ENCODE assay signal across 22 mouse cellular contexts in the genomic region with DNA sequence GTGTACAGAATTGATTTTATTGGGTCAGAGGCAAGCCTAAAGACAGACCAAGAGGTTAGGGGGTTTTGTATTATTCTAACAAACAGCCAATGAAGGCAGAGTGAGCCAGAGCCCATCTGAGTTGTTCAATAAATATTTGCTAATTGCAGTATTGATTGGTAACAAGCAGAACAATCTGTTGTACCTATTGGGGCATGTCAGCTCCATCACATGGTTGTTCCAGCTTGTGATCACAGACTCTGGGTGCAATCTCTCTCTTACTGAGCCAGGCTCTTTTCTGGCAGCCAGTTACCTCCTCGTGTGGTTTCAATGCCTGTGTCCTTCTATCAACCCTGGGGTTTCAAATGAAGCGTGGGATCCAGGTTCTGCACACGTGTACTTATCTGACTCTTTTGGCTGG.
DNase-seq lines count a peak whose midpoint lies in the region; ATAC-seq and TF ChIP-seq lines count a peak whose summit lies in the region.
"Had no signal": no experiment of that assay in that cellular context is flagged by ENCODE, and none has a peak within 500 bp of the region (broad histone marks: within the 10 kb centered on the region; RNA-seq: fewer than 3 reads in every experiment).

No protein-coding gene starts in this region.

- H3K27ac ChIP-seq in liver, adult 2 months (replicated peaks; ENCODE audit: insufficient read depth, low read depth, low read length) = no peak overlapping the region
- no peak overlapping the region for H3K27ac ChIP-seq in liver, embryonic 11.5 days (ENCODE audit: low read depth, low read length)
- H3K27ac ChIP-seq in liver, embryonic 15.5 days (replicated peaks) = no peak overlapping the region
- no peak overlapping the region for H3K27ac ChIP-seq in liver, postnatal 0 days (ENCODE audit: low read depth)
- H3K27ac ChIP-seq in stomach, postnatal 0 days (replicated peaks) = no peak overlapping the region
- H3K27ac ChIP-seq: embryonic facial prominence, embryonic 13.5 days; embryonic facial prominence, embryonic 15.5 days; forebrain, embryonic 10.5 days; forebrain, embryonic 12.5 days had no signal

- peaks cover 5% of the 10 kb centered on the region; the same call in 1 of the 2 replicates for H3K4me1 ChIP-seq in liver, adult 2 months (ENCODE audit: control insufficient read depth, insufficient read depth, low read length)
- H3K4me1 ChIP-seq in liver, embryonic 11.5 days (replicated peaks; ENCODE audit: control insufficient read depth, insufficient read depth, low read length) = 0 out of 2 replicates have a peak, but pooled peaks cover 3% of the 10 kb centered on the region
- H3K4me1 ChIP-seq in liver, embryonic 15.5 days (replicated peaks) = peaks cover 6% of the 10 kb centered on the region; the same call in 1 of the 2 replicates
- H3K4me1 ChIP-seq in liver, postnatal 0 days (ENCODE audit: insufficient read depth) = peaks cover 5% of the 10 kb centered on the region; the same call in 1 of the 2 replicates
- H3K4me1 ChIP-seq in stomach, postnatal 0 days (replicated peaks; ENCODE audit: control insufficient read depth, insufficient read depth) = peaks cover 5% of the 10 kb centered on the region; the same call in 1 of the 2 replicates

- no peak for TF ChIP-seq CTCF in liver, adult 2 months (IDR thresholded peaks at IDR 0.05; ENCODE audit: low read depth, low read length)
- no peak for TF ChIP-seq CTCF in liver, postnatal 0 days (IDR thresholded peaks at IDR 0.05; ENCODE audit: low read depth)
- no peak for TF ChIP-seq CTCF in stomach, postnatal 0 days (IDR thresholded peaks at IDR 0.05; ENCODE audit: low read depth)

- no peak overlapping the region for H3K4me3 ChIP-seq in liver, adult 2 months (ENCODE audit: insufficient read depth, low read depth, low read length)
- no peak overlapping the region for H3K4me3 ChIP-seq in liver, embryonic 11.5 days (ENCODE audit: low read depth, low read length)
- no peak overlapping the region for H3K4me3 ChIP-seq in liver, embryonic 15.5 days (replicated peaks)
- H3K4me3 ChIP-seq in liver, postnatal 0 days (ENCODE audit: low read depth, low read length) = no peak overlapping the region
- no peak overlapping the region for H3K4me3 ChIP-seq in stomach, postnatal 0 days (ENCODE audit: low read depth, low read length)
- H3K4me3 ChIP-seq: embryonic facial prominence, embryonic 13.5 days; embryonic facial prominence, embryonic 15.5 days; erythroblast, embryonic 14.5 days; forebrain, embryonic 10.5 days; forebrain, embryonic 12.5 days had no signal

- no peak overlapping the region for H3K4me2 ChIP-seq in liver, embryonic 11.5 days
- H3K4me2 ChIP-seq in liver, embryonic 15.5 days = no peak overlapping the region
- no peak overlapping the region for H3K4me2 ChIP-seq in liver, postnatal 0 days (ENCODE audit: low read depth, low read length)
- H3K4me2 ChIP-seq in stomach, postnatal 0 days (replicated peaks; ENCODE audit: low read depth) = no peak overlapping the region
- H3K4me2 ChIP-seq: embryonic facial prominence, embryonic 13.5 days; embryonic facial prominence, embryonic 15.5 days; forebrain, embryonic 12.5 days had no signal

- H3K9ac ChIP-seq in liver, adult 2 months (ENCODE audit: low read depth, low read length) = no peak overlapping the region
- H3K9ac ChIP-seq in liver, embryonic 11.5 days (ENCODE audit: low read depth, low read length) = no peak overlapping the region
- H3K9ac ChIP-seq in liver, embryonic 15.5 days = no peak overlapping the region
- no peak overlapping the region for H3K9ac ChIP-seq in liver, postnatal 0 days (replicated peaks)
- H3K9ac ChIP-seq in stomach, postnatal 0 days (ENCODE audit: low read length) = no peak overlapping the region
- H3K9ac ChIP-seq: embryonic facial prominence, embryonic 13.5 days; embryonic facial prominence, embryonic 15.5 days; forebrain, embryonic 12.5 days had no signal

- no peak for ATAC-seq in liver, embryonic 11.5 days (replicated peaks; ENCODE audit: low FRiP score)
- peak; percentile 56; the same call in 1 of the 2 replicates for ATAC-seq in liver, embryonic 15.5 days (ENCODE audit: insufficient read depth)
- ATAC-seq in liver, postnatal 0 days = peak; percentile 89
- no peak for ATAC-seq in stomach, postnatal 0 days (ENCODE audit: low FRiP score, low TSS enrichment)
- ATAC-seq: forebrain, embryonic 14.5 days had no signal

- WGBS in liver, adult 2 months = 13% methylated on average over 3 of the region's 3 CpGs
- WGBS in liver, embryonic 11.5 days = 31% methylated on average over 3 of the region's 3 CpGs
- WGBS in liver, embryonic 15.5 days (ENCODE audit: insufficient replicate concordance) = 22% methylated on average over 3 of the region's 3 CpGs
- 31% methylated on average over 3 of the region's 3 CpGs for WGBS in liver, postnatal 0 days (ENCODE audit: insufficient replicate concordance)
- whole genome bisulfite sequencing in stomach, postnatal 0 days = 78% methylated on average over 3 of the region's 3 CpGs

- H3K36me3 ChIP-seq in liver, adult 2 months (ENCODE audit: control insufficient read depth, insufficient read depth, low read length) = no peaks in the 10 kb centered on the region
- H3K36me3 ChIP-seq in liver, embryonic 11.5 days (ENCODE audit: control insufficient read depth, insufficient read depth, low read length) = no peaks in the 10 kb centered on the region
- no peaks in the 10 kb centered on the region for H3K36me3 ChIP-seq in liver, embryonic 15.5 days (replicated peaks)
- no peaks in the 10 kb centered on the region for H3K36me3 ChIP-seq in liver, postnatal 0 days (replicated peaks; ENCODE audit: insufficient read depth, low read length)
- no peaks in the 10 kb centered on the region for H3K36me3 ChIP-seq in stomach, postnatal 0 days (ENCODE audit: control insufficient read depth, insufficient read depth, low read length)
- H3K36me3 ChIP-seq: embryonic facial prominence, embryonic 13.5 days; embryonic facial prominence, embryonic 15.5 days; forebrain, embryonic 12.5 days had no signal

- no peak for TF ChIP-seq POLR2A in liver, adult 2 months (IDR thresholded peaks at IDR 0.05; ENCODE audit: extremely low read depth, insufficient read depth, low read length)

- H3K79me2 ChIP-seq in liver, adult 2 months (ENCODE audit: control insufficient read depth, insufficient read depth, low read length) = no peaks in the 10 kb centered on the region

- no peaks in the 10 kb centered on the region for H3K9me3 ChIP-seq in liver, embryonic 11.5 days (ENCODE audit: control insufficient read depth, low read length)
- no peaks in the 10 kb centered on the region for H3K9me3 ChIP-seq in liver, embryonic 15.5 days (replicated peaks)
- no peaks in the 10 kb centered on the region for H3K9me3 ChIP-seq in liver, postnatal 0 days (ENCODE audit: low read length)
- H3K9me3 ChIP-seq in stomach, postnatal 0 days (ENCODE audit: control insufficient read depth, low read length) = no peaks in the 10 kb centered on the region
- H3K9me3 ChIP-seq: embryonic facial prominence, embryonic 13.5 days; embryonic facial prominence, embryonic 15.5 days; forebrain, embryonic 10.5 days; forebrain, embryonic 12.5 days had no signal

- H3K27me3 ChIP-seq in liver, adult 2 months (ENCODE audit: control insufficient read depth, insufficient read depth, low read length) = peaks cover 19% of the 10 kb centered on the region; the same call in 1 of the 2 replicates
- H3K27me3 ChIP-seq in liver, embryonic 11.5 days (replicated peaks; ENCODE audit: control insufficient read depth, insufficient read depth, low read length) = no peaks in the 10 kb centered on the region
- H3K27me3 ChIP-seq in liver, embryonic 15.5 days = no peaks in the 10 kb centered on the region
- H3K27me3 ChIP-seq in liver, postnatal 0 days (ENCODE audit: insufficient read depth, low read length) = no peaks in the 10 kb centered on the region
- H3K27me3 ChIP-seq in stomach, postnatal 0 days (ENCODE audit: control insufficient read depth, insufficient read depth, low read length) = no peaks in the 10 kb centered on the region
- H3K27me3 ChIP-seq: embryonic facial prominence, embryonic 13.5 days; embryonic facial prominence, embryonic 15.5 days; forebrain, embryonic 12.5 days had no signal

- peak; percentile 83 for DNase-seq in liver, adult 2 months (ENCODE audit: extremely low read depth, low read depth, low spot score)
- DNase-seq in liver, embryonic 11.5 days (ENCODE audit: low spot score) = no peak
- DNase-seq in liver = no peak
- peak; percentile 13 for DNase-seq in liver, postnatal 0 days
- no peak for DNase-seq in stomach, postnatal 0 days (ENCODE audit: low spot score)
- DNase-seq: adrenal gland, adult 2 months; adrenal gland, postnatal 10 days; adrenal gland, postnatal 25 days; cerebellum, adult 11 months; cerebellum, adult 18-20 months; cerebellum, adult 8-10 months; cerebellum, adult 9-11 months; cerebellum, postnatal 14 days; cerebellum, postnatal 36 days; embryo, embryonic 11 days had no signal

- no peak for TF ChIP-seq EP300 in liver, postnatal 0 days (IDR thresholded peaks at IDR 0.05; ENCODE audit: low read depth)
- TF ChIP-seq EP300 in stomach, postnatal 0 days (optimal IDR thresholded peaks at IDR 0.05) = no peak

Comparison
In these comparisons a context has a peak if more than half of its experiments do, and no peak if none do; other contexts are left out.
1. DNase-seq: peak in liver, adult 2 months (single experiment) and liver, postnatal 0 days (single experiment); none in liver, embryonic 11.5 days (single experiment), liver (single experiment) and stomach, postnatal 0 days (single experiment).
2. ATAC-seq: peak in liver, embryonic 15.5 days (single experiment) and liver, postnatal 0 days (single experiment); none in liver, embryonic 11.5 days (single experiment) and stomach, postnatal 0 days (single experiment).